Mouse (Mus musculus) MEL (cell line): ENCODE results near the gene 4930432K21Rik. TPM values are rescaled to one million over a fixed set of nuclear protein-coding genes. Genes with fewer than 3 reads are reported as not detected.

Experiments
- DNase-seq: peaks from one replicate; pipeline ENCODE4 v3.0.0; 2011; ENCODE audit warnings: low read depth, low spot score
- H3K27ac ChIP-seq: 2 replicates; pipeline ENCODE4 v1.5.1; 2012; ENCODE audit warnings: low read depth, mild to moderate bottlenecking, control low read depth, low read length, moderate library complexity; ENCODE audit not compliant: control insufficient read depth
- H3K27me3 ChIP-seq, 2 experiments: fragments of 150-350 bp in 1 of 2; sonication (generic) in 1 of 2; 2 replicates each; pipeline ENCODE4 v1.6.1; 2012; ENCODE audit warnings: low read length in 2 of 2, mild to moderate bottlenecking in 2 of 2, improper control_type of control experiment in 1 of 2, moderate library complexity in 1 of 2; ENCODE audit not compliant: insufficient read depth in 2 of 2, control insufficient read depth in 1 of 2
- H3K36me3 ChIP-seq, 2 experiments: 2 replicates each; pipeline ENCODE4 v1.6.1; 2012 to 2014; ENCODE audit warnings: low read length in 2 of 2, improper control_type of control experiment in 1 of 2, inconsistent platforms in 1 of 2, mild to moderate bottlenecking in 1 of 2; ENCODE audit not compliant: insufficient read depth in 2 of 2, control insufficient read depth in 1 of 2
- H3K4me1 ChIP-seq, 2 experiments: fragments of 150-350 bp in 1 of 2; sonication (generic) in 1 of 2; 2 replicates each; pipeline ENCODE4 v1.6.1; 2012; ENCODE audit warnings: low read length in 2 of 2, improper control_type of control experiment in 1 of 2, mild to moderate bottlenecking in 1 of 2; ENCODE audit not compliant: insufficient read depth in 2 of 2, control insufficient read depth in 1 of 2
- H3K4me3 ChIP-seq, 2 experiments: fragments of 150-350 bp in 1 of 2; sonication (generic) in 1 of 2; 2 replicates each; pipeline ENCODE4 v1.5.1; 2012; ENCODE audit warnings: low read depth in 2 of 2, low read length in 2 of 2, mild to moderate bottlenecking in 2 of 2, moderate library complexity in 2 of 2, control low read depth in 1 of 2, improper control_type of control experiment in 1 of 2; ENCODE audit not compliant: control insufficient read depth in 1 of 2, insufficient read depth in 1 of 2
- H3K79me2 ChIP-seq: 2 replicates; pipeline ENCODE4 v1.6.1; 2012; ENCODE audit warnings: mild to moderate bottlenecking, low read length, moderate library complexity; ENCODE audit not compliant: control insufficient read depth, poor library complexity, insufficient read depth
- H3K9ac ChIP-seq: 2 replicates; pipeline ENCODE4 v1.6.1; 2012; ENCODE audit warnings: low read depth, mild to moderate bottlenecking, control low read depth, low read length, moderate library complexity; ENCODE audit not compliant: control insufficient read depth, poor library complexity, severe bottlenecking
- H3K9me3 ChIP-seq: fragments of 150-350 bp; sonication (generic); replicated peaks from 2 replicates; pipeline ENCODE4 v1.6.1; 2012; ENCODE audit warnings: mild to moderate bottlenecking, low read length, improper control_type of control experiment, moderate library complexity; ENCODE audit not compliant: insufficient read depth
- BHLHE40 ChIP-seq: IDR thresholded peaks from 2 replicates; pipeline ENCODE4 v1.6.1; 2012; ENCODE audit warnings: low read depth, mild to moderate bottlenecking, inconsistent platforms, low read length, improper control_type of control experiment, borderline replicate concordance
- CHD1 ChIP-seq: IDR thresholded peaks from 2 replicates; pipeline ENCODE4 v1.6.1; 2012; ENCODE audit warnings: low read depth, mild to moderate bottlenecking, inconsistent platforms, low read length, improper control_type of control experiment
- CHD2 ChIP-seq: IDR thresholded peaks from 2 replicates; pipeline ENCODE4 v1.6.1; 2011; ENCODE audit warnings: low read length, improper control_type of control experiment
- CTCF ChIP-seq, 3 experiments: IDR thresholded peaks in 2 of 3; conservative IDR thresholded peaks in 1 of 3; 2 replicates each; pipeline ENCODE4 v1.5.1; 2011 to 2012; ENCODE audit warnings: low read length in 3 of 3, low read depth in 2 of 3, mild to moderate bottlenecking in 2 of 3, improper control_type of control experiment in 1 of 3, inconsistent platforms in 1 of 3, mixed read lengths in 1 of 3, moderate library complexity in 1 of 3; ENCODE audit not compliant: control insufficient read depth in 1 of 3, insufficient read depth in 1 of 3, poor library complexity in 1 of 3, severe bottlenecking in 1 of 3
- ETS1 ChIP-seq: IDR thresholded peaks from 2 replicates; pipeline ENCODE4 v1.6.1; 2012; ENCODE audit warnings: low read depth, mild to moderate bottlenecking, inconsistent platforms, low read length, improper control_type of control experiment, moderate library complexity
- GATA1 ChIP-seq: IDR thresholded peaks from 2 replicates; pipeline ENCODE4 v1.6.1; 2011; ENCODE audit warnings: low read depth, low read length, improper control_type of control experiment
- MAX ChIP-seq: IDR thresholded peaks from 2 replicates; pipeline ENCODE4 v1.6.1; 2011; ENCODE audit warnings: low read length, improper control_type of control experiment
- MYC ChIP-seq: IDR thresholded peaks from 2 replicates; pipeline ENCODE4 v1.6.1; 2011; ENCODE audit warnings: low read depth, mild to moderate bottlenecking, low read length, improper control_type of control experiment, moderate library complexity
- NRF1 ChIP-seq: IDR thresholded peaks from 2 replicates; pipeline ENCODE4 v1.6.1; 2014; ENCODE audit warnings: low read depth, mild to moderate bottlenecking, inconsistent platforms, low read length, improper control_type of control experiment, moderate library complexity; ENCODE audit not compliant: poor library complexity, insufficient read depth, severe bottlenecking
- POLR2A ChIP-seq, 2 experiments: IDR thresholded peaks; 2 replicates each; pipeline ENCODE4 v1.6.1; 2011 to 2012; ENCODE audit warnings: low read length in 2 of 2, mild to moderate bottlenecking in 2 of 2, control low read depth in 1 of 2, improper control_type of control experiment in 1 of 2, low read depth in 1 of 2, moderate library complexity in 1 of 2; ENCODE audit not compliant: control insufficient read depth in 1 of 2, insufficient read depth in 1 of 2, poor library complexity in 1 of 2
- RAD21 ChIP-seq: IDR thresholded peaks from 2 replicates; pipeline ENCODE4 v1.6.1; 2011; ENCODE audit warnings: mild to moderate bottlenecking, low read depth, low read length, improper control_type of control experiment
- RCOR1 ChIP-seq: IDR thresholded peaks from 2 replicates; pipeline ENCODE4 v1.6.1; 2012; ENCODE audit warnings: low read depth, mild to moderate bottlenecking, inconsistent platforms, low read length, improper control_type of control experiment
- SMC3 ChIP-seq: IDR thresholded peaks from 2 replicates; pipeline ENCODE4 v1.6.1; 2011; ENCODE audit warnings: low read depth, low read length, improper control_type of control experiment
- TAL1 ChIP-seq: IDR thresholded peaks from 2 replicates; pipeline ENCODE4 v1.6.1; 2012; ENCODE audit warnings: mild to moderate bottlenecking, inconsistent platforms, low read length, moderate library complexity, mixed read lengths
- TCF12 ChIP-seq: IDR thresholded peaks from 2 replicates; pipeline ENCODE4 v1.6.1; 2014; ENCODE audit warnings: low read depth, mild to moderate bottlenecking, inconsistent platforms, low read length, improper control_type of control experiment, moderate library complexity
- UBTF ChIP-seq: IDR thresholded peaks from 2 replicates; pipeline ENCODE4 v1.6.1; 2012; ENCODE audit warnings: low read depth, mild to moderate bottlenecking, inconsistent platforms, low read length, improper control_type of control experiment, moderate library complexity, borderline replicate concordance; ENCODE audit not compliant: insufficient read depth
- USF2 ChIP-seq, 2 experiments: IDR thresholded peaks; 2 replicates each; pipeline ENCODE4 v1.6.1; 2011 to 2012; ENCODE audit warnings: improper control_type of control experiment in 2 of 2, low read length in 2 of 2, borderline replicate concordance in 1 of 2, inconsistent platforms in 1 of 2, low read depth in 1 of 2, mild to moderate bottlenecking in 1 of 2; ENCODE audit not compliant: insufficient read depth in 1 of 2
- ZC3H11A ChIP-seq: IDR thresholded peaks from 2 replicates; pipeline ENCODE4 v1.6.1; 2012; ENCODE audit warnings: low read depth, mild to moderate bottlenecking, inconsistent platforms, low read length, improper control_type of control experiment
- polyA plus RNA-seq, 2 experiments: library from polyadenylated mRNA; stranded (reverse) in 1 of 2; unstranded in 1 of 2; fragments of >175 nt in 1 of 2; fragments of >200 nt in 1 of 2; gene quantifications; 2 replicates each; pipeline versions ENCODE4 v1.2.1 to v1.2.4; 2012; ENCODE audit warnings: low replicate concordance in 2 of 2, low read depth in 1 of 2; ENCODE audit not compliant: insufficient read length in 2 of 2, insufficient read depth in 1 of 2, missing spikeins in 1 of 2
- total RNA-seq: library from RNA; depleted of rRNA; stranded (reverse); fragments of 300-350 nt; gene quantifications from 2 replicates; pipeline ENCODE4 v1.2.3, GENCODE M21; 2012

The 4930432K21Rik gene
- total and polyA plus RNA-seq, 3 experiments: 2.2 to 3.0 TPM; not detected in 1

DNA sequence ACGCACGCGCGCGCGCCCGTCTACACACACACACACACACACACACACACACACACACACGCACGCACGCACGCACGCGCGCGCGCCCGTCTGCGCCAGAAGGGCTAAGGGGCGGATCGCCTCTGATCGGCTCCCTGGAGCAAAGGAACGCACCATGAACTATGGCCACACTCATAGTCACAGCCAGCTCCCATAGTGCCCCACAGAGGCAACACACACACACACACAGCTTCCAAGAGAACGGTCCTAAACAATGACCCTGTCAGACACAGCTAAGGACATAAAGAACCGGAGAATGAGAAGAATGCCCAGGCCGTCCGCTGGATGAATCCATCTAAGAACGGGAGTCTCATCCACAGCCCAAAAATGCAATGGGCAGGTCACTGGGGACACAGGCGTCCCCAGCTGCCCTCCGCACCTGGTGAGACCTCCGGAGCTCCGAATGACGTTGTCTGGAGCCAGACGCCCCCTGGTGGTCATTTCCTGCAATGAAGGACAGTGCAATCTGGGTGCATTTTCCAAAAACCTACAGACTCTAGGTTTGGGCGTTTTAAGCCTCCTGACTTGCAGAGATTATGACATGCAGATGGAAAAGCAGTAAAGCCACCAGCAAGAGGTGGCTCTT is 62.5 kb downstream of the 4930432K21Rik start:
- no peaks in the 10 kb centered on the region for H3K79me2 ChIP-seq
- H3K27me3 ChIP-seq: no peaks in the 10 kb centered on the region
- no peak overlapping the region for H3K9ac ChIP-seq
- H3K27ac ChIP-seq: no peak overlapping the region
- 0 out of 4 replicates have a peak, but pooled peaks cover 0 to 2% of the 10 kb centered on the region in 2 experiments for H3K36me3 ChIP-seq
- H3K4me3 ChIP-seq: no peak overlapping the region
- no peak for TF ChIP-seq TCF12
- peak; percentile 69 for TF ChIP-seq ZC3H11A
- no peak for TF ChIP-seq TAL1
- no peak for TF ChIP-seq POLR2A (IDR thresholded peaks at IDR 0.05; ENCODE audit: control insufficient read depth in 1 of 2, insufficient read depth in 1 of 2, low read depth in 1 of 2, low read length in 2 of 2, poor library complexity in 1 of 2)
- TF ChIP-seq SMC3: peak; percentile 89
- TF ChIP-seq RCOR1: no peak
- no peak for TF ChIP-seq GATA1
- TF ChIP-seq USF2 (IDR thresholded peaks at IDR 0.05; ENCODE audit: borderline replicate concordance in 1 of 2, insufficient read depth in 1 of 2, low read depth in 1 of 2, low read length in 2 of 2): no peak
- peak; percentile 82 to 89 (median 85) for TF ChIP-seq CTCF (IDR thresholded peaks at IDR 0.05 in 2 of 3, conservative IDR thresholded peaks at IDR 0.05 in 1 of 3; ENCODE audit: control insufficient read depth in 1 of 3, insufficient read depth in 1 of 3, low read depth in 2 of 3, low read length in 3 of 3, poor library complexity in 1 of 3, severe bottlenecking in 1 of 3)
- TF ChIP-seq RAD21: peak; percentile 60
- no peaks in the 10 kb centered on the region for H3K4me1 ChIP-seq
- no peaks in the 10 kb centered on the region for H3K9me3 ChIP-seq
- DNase-seq: peak; percentile 77

DNA sequence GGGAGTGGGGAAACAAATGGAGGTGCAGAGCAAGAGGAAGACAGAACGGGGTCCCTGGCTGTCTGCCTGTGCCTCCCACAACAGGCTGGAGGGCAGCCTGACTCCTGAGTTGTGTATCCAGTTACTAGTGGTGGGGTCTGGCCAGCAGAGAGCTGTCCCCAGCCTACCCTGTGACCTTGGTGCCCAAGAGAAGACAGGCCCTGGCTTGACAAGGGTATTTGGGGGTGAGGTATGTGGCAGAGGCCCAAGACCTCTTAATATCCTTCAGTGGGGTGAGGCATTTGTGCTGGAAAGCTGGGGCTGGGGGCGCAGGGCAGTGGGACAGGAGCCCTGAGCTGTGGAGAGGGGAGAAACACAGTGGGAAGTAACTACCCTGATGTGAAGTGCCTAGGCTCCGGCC is 63.4 kb downstream of the 4930432K21Rik start:
- Histone ChIP-seq H3K27ac (no peak overlapping the region), H3K79me2 (no peaks in the 10 kb centered on the region), H3K4me1 (no peaks in the 10 kb centered on the region), H3K9ac (no peak overlapping the region), H3K4me3 (no peak overlapping the region), H3K27me3 (no peaks in the 10 kb centered on the region), H3K9me3 (no peaks in the 10 kb centered on the region), H3K36me3 (0 out of 4 replicates have a peak, but pooled peaks cover 0 to 2% of the 10 kb centered on the region in 2 experiments)
- no peak for DNase-seq
- TF ChIP-seq GATA1: no peak
- TF ChIP-seq MYC: no peak
- no peak for TF ChIP-seq CTCF (IDR thresholded peaks at IDR 0.05 in 2 of 3, conservative IDR thresholded peaks at IDR 0.05 in 1 of 3; ENCODE audit: control insufficient read depth in 1 of 3, insufficient read depth in 1 of 3, low read depth in 2 of 3, low read length in 3 of 3, poor library complexity in 1 of 3, severe bottlenecking in 1 of 3)
- no peak for TF ChIP-seq ZC3H11A
- TF ChIP-seq TCF12: no peak
- TF ChIP-seq USF2 (IDR thresholded peaks at IDR 0.05; ENCODE audit: borderline replicate concordance in 1 of 2, insufficient read depth in 1 of 2, low read depth in 1 of 2, low read length in 2 of 2): no peak
- TF ChIP-seq CHD2: no peak
- no peak for TF ChIP-seq NRF1
- TF ChIP-seq BHLHE40: no peak
- no peak for TF ChIP-seq RCOR1
- TF ChIP-seq UBTF: no peak
- TF ChIP-seq MAX: no peak
- TF ChIP-seq CHD1: no peak
- TF ChIP-seq ETS1: no peak
